32 mouse cellular contexts compared by ENCODE assay signal in genomic region chr16:91356760-91357525, GRCm38 (mm10). TPM values are rescaled to one million over a fixed set of nuclear protein-coding genes. Genes with fewer than 3 reads are reported as not detected.
DNase-seq lines count a peak whose midpoint lies in the region; ATAC-seq and TF ChIP-seq lines count a peak whose summit lies in the region.
"Had no signal": no experiment of that assay in that cellular context is flagged by ENCODE, and none has a peak within 500 bp of the region (broad histone marks: within the 10 kb centered on the region; RNA-seq: fewer than 3 reads in every experiment).

No protein-coding gene starts in this region.

- no peaks in the 10 kb centered on the region for H3K79me2 ChIP-seq in CH12.LX (replicated peaks; ENCODE audit: control insufficient read depth, extremely low read depth, insufficient read depth, poor library complexity, severe bottlenecking)

- dilution Hi-C loops in CH12.LX (cut with MboI; ENCODE audit: extremely low pct_ligation_motif_present, extremely low pct_unique_long_range_greater_than_20kb, low sequenced_read_pairs) = no loop called here

- WGBS in heart, embryonic 16.5 days = 69% methylated on average over 10 of the region's 10 CpGs
- 80% methylated on average over 10 of the region's 10 CpGs for WGBS in liver, embryonic 12.5 days (ENCODE audit: insufficient replicate concordance)
- WGBS in forebrain, embryonic 13.5 days = 75% methylated on average over 10 of the region's 10 CpGs

- no peak overlapping the region for H3K4me3 ChIP-seq in heart, embryonic 16.5 days (ENCODE audit: low read length)
- H3K4me3 ChIP-seq in CH12.LX (replicated peaks in 1 of 3; ENCODE audit: low read depth in 2 of 3, low read length in 2 of 3, poor library complexity in 1 of 3) = no peak overlapping the region
- no peak overlapping the region for H3K4me3 ChIP-seq in liver, embryonic 12.5 days
- H3K4me3 ChIP-seq in forebrain, embryonic 13.5 days = no peak overlapping the region
- H3K4me3 ChIP-seq: heart, embryonic 13.5 days; hindbrain, embryonic 15.5 days; myocyte; neural tube, embryonic 13.5 days; stomach, embryonic 15.5 days had no signal

- no peak overlapping the region for H3K27ac ChIP-seq in heart, embryonic 16.5 days (ENCODE audit: low read length)
- no peak overlapping the region for H3K27ac ChIP-seq in CH12.LX (ENCODE audit: insufficient read depth, low read depth)
- peak overlapping the region; percentile 62 for H3K27ac ChIP-seq in liver, embryonic 12.5 days
- no peak overlapping the region for H3K27ac ChIP-seq in forebrain, embryonic 13.5 days
- H3K27ac ChIP-seq: heart, embryonic 13.5 days; hindbrain, embryonic 15.5 days; neural tube, embryonic 13.5 days; stomach, embryonic 15.5 days had no signal

- no peak for TF ChIP-seq EP300 in CH12.LX (IDR thresholded peaks at IDR 0.05; ENCODE audit: low read length)

- no peaks in the 10 kb centered on the region for H3K9me3 ChIP-seq in heart, embryonic 16.5 days (replicated peaks; ENCODE audit: control insufficient read depth, low read length)
- H3K9me3 ChIP-seq in CH12.LX (replicated peaks; ENCODE audit: low read length) = no peaks in the 10 kb centered on the region
- no peaks in the 10 kb centered on the region for H3K9me3 ChIP-seq in liver, embryonic 12.5 days (replicated peaks)
- no peaks in the 10 kb centered on the region for H3K9me3 ChIP-seq in forebrain, embryonic 13.5 days (replicated peaks)
- H3K9me3 ChIP-seq: heart, embryonic 13.5 days; hindbrain, embryonic 15.5 days; neural tube, embryonic 13.5 days; stomach, embryonic 15.5 days had no signal

- no peaks in the 10 kb centered on the region for H3K36me3 ChIP-seq in heart, embryonic 16.5 days (ENCODE audit: control insufficient read depth, insufficient read depth)
- no peaks in the 10 kb centered on the region for H3K36me3 ChIP-seq in CH12.LX (replicated peaks in 1 of 2; ENCODE audit: control insufficient read depth in 1 of 2, insufficient read depth in 1 of 2, low read length in 1 of 2)
- H3K36me3 ChIP-seq in liver, embryonic 12.5 days = no peaks in the 10 kb centered on the region
- H3K36me3 ChIP-seq in forebrain, embryonic 13.5 days (ENCODE audit: poor library complexity, severe bottlenecking) = no peaks in the 10 kb centered on the region
- H3K36me3 ChIP-seq: heart, embryonic 13.5 days; hindbrain, embryonic 15.5 days; neural tube, embryonic 13.5 days; stomach, embryonic 15.5 days had no signal

- H3K9ac ChIP-seq in heart, embryonic 16.5 days (ENCODE audit: low read length) = no peak overlapping the region
- H3K9ac ChIP-seq in CH12.LX (ENCODE audit: insufficient read depth, low read depth) = no peak overlapping the region
- H3K9ac ChIP-seq in liver, embryonic 12.5 days = no peak overlapping the region
- no peak overlapping the region for H3K9ac ChIP-seq in forebrain, embryonic 13.5 days
- H3K9ac ChIP-seq: hindbrain, embryonic 15.5 days; neural tube, embryonic 13.5 days; stomach, embryonic 15.5 days had no signal

- DNase-seq in heart, postnatal 36 days = no peak
- no peak for DNase-seq in CH12.LX (ENCODE audit: extremely low read depth)
- DNase-seq in adrenal gland, postnatal 10 days = peak; percentile 39
- DNase-seq in retina, embryonic 14.5 days (ENCODE audit: low spot score) = no peak
- no peak for DNase-seq in spleen, postnatal 14 days (ENCODE audit: low spot score in 2 of 2)
- DNase-seq: cerebellum, adult 2 months; heart, postnatal 4 days; kidney, postnatal 36 days; lung, postnatal 4 days; thymus, adult 2 months; thymus, postnatal 4 days had no signal

- peaks cover 5% of the 10 kb centered on the region for H3K27me3 ChIP-seq in heart, embryonic 16.5 days (ENCODE audit: control insufficient read depth, insufficient read depth, low read length)
- H3K27me3 ChIP-seq in CH12.LX (replicated peaks) = peaks cover 20% of the 10 kb centered on the region
- no peaks in the 10 kb centered on the region for H3K27me3 ChIP-seq in liver, embryonic 12.5 days (replicated peaks)
- peaks cover 36% of the 10 kb centered on the region for H3K27me3 ChIP-seq in forebrain, embryonic 13.5 days
- H3K27me3 ChIP-seq: Patski had no signal

- no peak overlapping the region for H3K4me2 ChIP-seq in heart, embryonic 16.5 days (ENCODE audit: low read depth, low read length)
- no peak overlapping the region for H3K4me2 ChIP-seq in CH12.LX (ENCODE audit: insufficient read depth, low read depth, poor library complexity, severe bottlenecking)
- no peak overlapping the region for H3K4me2 ChIP-seq in liver, embryonic 12.5 days
- H3K4me2 ChIP-seq in forebrain, embryonic 13.5 days = no peak overlapping the region
- H3K4me2 ChIP-seq: heart, embryonic 13.5 days; hindbrain, embryonic 15.5 days; neural tube, embryonic 13.5 days; stomach, embryonic 15.5 days had no signal

- no peak for TF ChIP-seq POLR2A in CH12.LX (IDR thresholded peaks at IDR 0.05; ENCODE audit: low read depth, low read length)

- TF ChIP-seq RAD21 in CH12.LX (IDR thresholded peaks at IDR 0.05; ENCODE audit: low read depth, low read length) = no peak

- in situ Hi-C loops in CH12.LX (cut with MboI; ENCODE audit: low pct_ligation_motif_present, low pct_unique_long_range_greater_than_20kb, low sequenced_read_pairs) = loop anchor here (25.0 kb wide), 2 partner anchors 555 to 930 kb away; partner anchors contain the start of gene Kcne2

- intact Hi-C loops in heart, postnatal 36 days (cut with DNase I) = loop anchor here (5.0 kb wide), 1 partner anchor 155 kb away; no protein-coding TSS in a partner anchor

- no peak for TF ChIP-seq CTCF in CH12.LX (conservative IDR thresholded peaks at IDR 0.05 in 1 of 2, IDR thresholded peaks at IDR 0.05 in 1 of 2; ENCODE audit: low read depth in 2 of 2, low read length in 2 of 2)

- ATAC-seq in heart, embryonic 16.5 days (replicated peaks; ENCODE audit: extremely low read depth, insufficient read depth, low FRiP score) = 0 out of 2 replicates have a peak, but pooled peaks have one; percentile 14
- no peak for ATAC-seq in liver, embryonic 12.5 days
- ATAC-seq in forebrain, embryonic 13.5 days = no peak
- ATAC-seq: CD4-positive, CD25-positive, alpha-beta regulatory T cell, adult 4 months; forebrain, embryonic 14.5 days; midbrain, embryonic 16.5 days; Patski had no signal

- H3K4me1 ChIP-seq in heart, embryonic 16.5 days (ENCODE audit: control insufficient read depth, insufficient read depth, low read length) = peaks cover under 1% of the 10 kb centered on the region; the same call in 1 of the 2 replicates
- peaks cover 18 to 39% of the 10 kb centered on the region in 2 experiments for H3K4me1 ChIP-seq in CH12.LX (ENCODE audit: control insufficient read depth in 1 of 2, insufficient read depth in 2 of 2)
- H3K4me1 ChIP-seq in liver, embryonic 12.5 days = peaks cover 63% of the 10 kb centered on the region
- H3K4me1 ChIP-seq in forebrain, embryonic 13.5 days = no peaks in the 10 kb centered on the region
- H3K4me1 ChIP-seq: neural tube, embryonic 13.5 days had no signal

TF ChIP-seq in CH12.LX, 34 proteins besides CTCF, POLR2A, EP300 and RAD21:
- peak; percentile 72 for TF ChIP-seq ZKSCAN1 (IDR thresholded peaks at IDR 0.05; ENCODE audit: borderline replicate concordance, low read depth, low read length)
- no peak for TF ChIP-seq RCOR1 (conservative IDR thresholded peaks at IDR 0.05; ENCODE audit: low read depth, low read length)
- no peak for TF ChIP-seq POLR2AphosphoS2 (IDR thresholded peaks at IDR 0.05; ENCODE audit: low read depth, low read length)

RNA-seq across cellular contexts. Expression of gene Ifnar2, which starts 15.6 kb away (rescaled TPM):
- 53.5 and 63.7 TPM in 2 replicates for polyA plus RNA-seq in heart, embryonic 16.5 days (2015; fragmentation: Nextera tagmentation; extraction: Ambion mirVana)
- 10 to 100 TPM; 39.7 to 40.4 TPM for total RNA-seq in heart, postnatal 36 days (2021)
- total RNA-seq in CH12.LX (2012; rRNA removed) (25.5 and 34.9 TPM in 2 replicates), CH12.LX (2014; rRNA removed) (32.0 and 33.1 TPM in 2 replicates)
- 33.7 and 34.5 TPM in 2 replicates for polyA plus RNA-seq in CH12.LX (2012; ENCODE audit: insufficient read length, low read depth)
- total RNA-seq in adrenal gland, postnatal 10 days (2021) = 10 to 100 TPM; 78.4 TPM
- 63.5 and 65.7 TPM in 2 replicates for polyA plus RNA-seq in liver, embryonic 12.5 days (2016; fragmentation: Nextera tagmentation; extraction: Ambion mirVana)
- polyA plus RNA-seq in forebrain, embryonic 13.5 days (2015; fragmentation: Nextera tagmentation; extraction: Ambion mirVana) = 29.8 and 32.5 TPM in 2 replicates

RNA-seq across cellular contexts. Expression of gene Gm21970, which starts 34.6 kb away (rescaled TPM):
- not detected in 2 replicates for polyA plus RNA-seq in heart, embryonic 16.5 days (2015; fragmentation: Nextera tagmentation; extraction: Ambion mirVana)
- total RNA-seq in heart, postnatal 36 days (2021) = under 1 TPM in 1 of 2 experiments, not detected in 1; 0.47 TPM
- total RNA-seq in CH12.LX (2012; rRNA removed) (not detected in 2 replicates), CH12.LX (2014; rRNA removed) (not detected in 2 replicates)
- not detected in 2 replicates for polyA plus RNA-seq in CH12.LX (2012; ENCODE audit: insufficient read length, low read depth)
- not detected for total RNA-seq in adrenal gland, postnatal 10 days (2021)
- polyA plus RNA-seq in liver, embryonic 12.5 days (2016; fragmentation: Nextera tagmentation; extraction: Ambion mirVana) = not detected in 2 replicates
- polyA plus RNA-seq in forebrain, embryonic 13.5 days (2015; fragmentation: Nextera tagmentation; extraction: Ambion mirVana) = not detected in 2 replicates
- total RNA-seq: ES-E14; granulocyte monocyte progenitor cell, adult 5-6 weeks; heart, postnatal 4 days; left cerebral cortex, postnatal 36 days had no signal
- polyA plus RNA-seq: CD4-positive, CD25-positive, alpha-beta regulatory T cell, adult 4 months; cerebellum, adult 2 months; embryonic facial prominence, embryonic 14.5 days; forebrain, embryonic 14.5 days; frontal cortex, adult 2 months; heart, embryonic 13.5 days; hindbrain, embryonic 15.5 days; kidney, adult 2 months; limb, embryonic 14.5 days; lung, embryonic 16.5 days; midbrain, embryonic 16.5 days; myocyte; neural tube, embryonic 13.5 days; spleen, adult 2 months; stomach, embryonic 15.5 days; thymus, adult 2 months had no signal

RNA-seq across cellular contexts. Expression of gene Il10rb, which starts 49.0 kb away (rescaled TPM):
- polyA plus RNA-seq in heart, embryonic 16.5 days (2015; fragmentation: Nextera tagmentation; extraction: Ambion mirVana) = 71.3 and 75.1 TPM in 2 replicates
- 100 to 1,000 TPM; 113 to 116 TPM for total RNA-seq in heart, postnatal 36 days (2021)
- total RNA-seq in CH12.LX (2012; rRNA removed) (27.5 and 32.1 TPM in 2 replicates), CH12.LX (2014; rRNA removed) (34.8 and 36.1 TPM in 2 replicates)
- 35.6 and 37.9 TPM in 2 replicates for polyA plus RNA-seq in CH12.LX (2012; ENCODE audit: insufficient read length, low read depth)
- total RNA-seq in adrenal gland, postnatal 10 days (2021) = 10 to 100 TPM; 75.4 to 78.8 TPM
- 26.0 and 27.0 TPM in 2 replicates for polyA plus RNA-seq in liver, embryonic 12.5 days (2016; fragmentation: Nextera tagmentation; extraction: Ambion mirVana)
- 5.9 TPM in 2 replicates for polyA plus RNA-seq in forebrain, embryonic 13.5 days (2015; fragmentation: Nextera tagmentation; extraction: Ambion mirVana)
